8 mouse cellular contexts compared by ENCODE assay signal in the genomic region with DNA sequence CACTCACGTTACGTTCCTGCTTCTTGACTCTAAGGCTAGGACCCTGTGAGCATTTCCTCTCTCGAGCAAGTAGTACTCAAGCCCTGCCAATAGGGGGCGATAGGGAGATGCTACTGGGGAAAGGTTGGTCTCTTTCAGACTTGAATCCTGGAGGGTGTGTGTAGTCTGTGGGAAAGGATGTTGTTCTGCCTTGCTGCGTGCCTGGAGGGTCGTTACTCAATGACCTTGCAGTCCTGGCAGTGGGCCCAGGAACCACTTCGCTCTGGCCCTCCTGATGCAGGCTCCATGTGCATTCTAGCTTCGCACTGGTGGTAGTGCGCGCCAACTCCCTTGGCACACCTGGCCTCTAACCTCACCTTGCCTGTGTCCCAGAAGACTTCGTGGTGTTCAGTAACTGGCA.
DNase-seq lines count a peak whose midpoint lies in the region; ATAC-seq and TF ChIP-seq lines count a peak whose summit lies in the region.

No protein-coding gene starts in this region.

- peak; percentile 41 to 54 for DNase-seq in heart, adult 9 months (ENCODE audit: low spot score in 2 of 2)
- no peak for DNase-seq in heart, embryonic 10.5 days (ENCODE audit: low spot score)
- peak; percentile 83 for DNase-seq in ES-CJ7 (ENCODE audit: low read depth, low spot score)
- peak; percentile 17 for DNase-seq in c-Kit-positive CD71-negative TER-119-negative erythroid progenitor cells, embryonic 14.5 days (ENCODE audit: low read depth)
- DNase-seq in kidney, postnatal 25 days = peak; percentile 90 to 95
- peak; percentile 58 for DNase-seq in stomach, postnatal 0 days (ENCODE audit: low spot score)
- DNase-seq in left cerebral cortex, postnatal 14 days (ENCODE audit: low spot score in 2 of 2) = no peak
- DNase-seq in layer of hippocampus, adult 9-11 months = no peak

- H3K4me2 ChIP-seq in stomach, postnatal 0 days (replicated peaks; ENCODE audit: low read depth) = no peak overlapping the region

- TF ChIP-seq CTCF in stomach, postnatal 0 days (IDR thresholded peaks at IDR 0.05; ENCODE audit: low read depth) = peak; percentile 65

- no peaks in the 10 kb centered on the region for H3K4me1 ChIP-seq in heart, embryonic 10.5 days
- H3K4me1 ChIP-seq in stomach, postnatal 0 days (replicated peaks; ENCODE audit: control insufficient read depth, insufficient read depth) = no peaks in the 10 kb centered on the region

- no peak for TF ChIP-seq EP300 in stomach, postnatal 0 days (optimal IDR thresholded peaks at IDR 0.05)

- 85% methylated on average over 11 of the region's 11 CpGs for WGBS in heart, embryonic 10.5 days
- 73% methylated on average over 11 of the region's 11 CpGs for WGBS in stomach, postnatal 0 days

- no peaks in the 10 kb centered on the region for H3K9me3 ChIP-seq in heart, embryonic 10.5 days
- H3K9me3 ChIP-seq in stomach, postnatal 0 days (ENCODE audit: control insufficient read depth, low read length) = no peaks in the 10 kb centered on the region

- H3K9ac ChIP-seq in stomach, postnatal 0 days (ENCODE audit: low read length) = no peak overlapping the region

- ATAC-seq in stomach, postnatal 0 days (ENCODE audit: low FRiP score, low TSS enrichment) = peak; percentile 72

- no peaks in the 10 kb centered on the region for H3K27me3 ChIP-seq in heart, embryonic 10.5 days (ENCODE audit: insufficient read depth, poor library complexity, severe bottlenecking)
- H3K27me3 ChIP-seq in stomach, postnatal 0 days (ENCODE audit: control insufficient read depth, insufficient read depth, low read length) = no peaks in the 10 kb centered on the region

- no peak overlapping the region for H3K27ac ChIP-seq in heart, embryonic 10.5 days
- no peak overlapping the region for H3K27ac ChIP-seq in stomach, postnatal 0 days (replicated peaks)

- H3K4me3 ChIP-seq in heart, embryonic 10.5 days = no peak overlapping the region
- H3K4me3 ChIP-seq in stomach, postnatal 0 days (ENCODE audit: low read depth, low read length) = no peak overlapping the region

- peaks cover 12% of the 10 kb centered on the region for H3K36me3 ChIP-seq in heart, embryonic 10.5 days
- H3K36me3 ChIP-seq in stomach, postnatal 0 days (ENCODE audit: control insufficient read depth, insufficient read depth, low read length) = no peaks in the 10 kb centered on the region

- intact Hi-C loops in left cerebral cortex, postnatal 14 days (cut with DNase I) = no loop called here

Comparison
In these comparisons a context has a peak if more than half of its experiments do, and no peak if none do; other contexts are left out.
1. DNase-seq: peak in heart, adult 9 months (2 of 2), ES-CJ7 (single experiment), c-Kit-positive CD71-negative TER-119-negative erythroid progenitor cells, embryonic 14.5 days (single experiment), kidney, postnatal 25 days (2 of 2) and stomach, postnatal 0 days (single experiment); none in heart, embryonic 10.5 days (single experiment), left cerebral cortex, postnatal 14 days (0 of 2) and layer of hippocampus, adult 9-11 months (single experiment).